Mouse (Mus musculus) layer of hippocampus, postnatal 14 days (tissue): ENCODE data around the gene Bco2. TPM values are rescaled to one million over a fixed set of nuclear protein-coding genes. Genes with fewer than 3 reads are reported as not detected.

Source experiments
- DNase-seq, 2 experiments: peaks; one replicate each; pipeline ENCODE4 v3.0.0; 2021 to 2022; ENCODE audit warnings: low spot score in 2 of 2, mixed read lengths in 1 of 2
- total RNA-seq, 2 experiments: library from RNA; stranded (reverse); gene quantifications; 2 replicates each; pipeline ENCODE4 v1.2.3; 2021

Bco2 gene
- total RNA-seq, 2 experiments from 2014 or later = 3.2 to 3.3 TPM

GRCm38 (mm10) chr9:50520748-50521147 lies 34.2 kb downstream of the Bco2 start:
- DNase-seq = no peak

GRCm38 (mm10) chr9:50518781-50519180 lies 36.2 kb downstream of the Bco2 start:
- DNase-seq = no peak

GRCm38 (mm10) chr9:50515462-50515861 lies 39.5 kb downstream of the Bco2 start:
- DNase-seq = no peak

GRCm38 (mm10) chr9:50507570-50507969 lies 47.4 kb downstream of the Bco2 start:
- no peak for DNase-seq

- no peak for DNase-seq
These were observed 49.6 kb downstream of the Bco2 start for GRCm38 (mm10) chr9:50505405-50505804.

- no peak for DNase-seq
These were observed 52.0 kb downstream of the Bco2 start for GRCm38 (mm10) chr9:50502949-50503348.

- peak in 1 of 2 experiments; percentile 12 for DNase-seq
These were observed 53.9 kb downstream of the Bco2 start for GRCm38 (mm10) chr9:50500974-50501501.

GRCm38 (mm10) chr9:50500467-50500973 lies 54.5 kb downstream of the Bco2 start:
- no peak for DNase-seq

GRCm38 (mm10) chr9:50499781-50500180 lies 55.2 kb downstream of the Bco2 start:
- no peak for DNase-seq

GRCm38 (mm10) chr9:50498815-50499214 lies 56.2 kb downstream of the Bco2 start:
- DNase-seq = no peak

- no peak for DNase-seq
These were observed 57.4 kb downstream of the Bco2 start for GRCm38 (mm10) chr9:50497536-50497935.

- DNase-seq = no peak
These were observed 57.9 kb downstream of the Bco2 start for GRCm38 (mm10) chr9:50497076-50497475.

GRCm38 (mm10) chr9:50496546-50496945 lies 58.4 kb downstream of the Bco2 start:
- DNase-seq = no peak

GRCm38 (mm10) chr9:50496151-50496505 lies 58.9 kb downstream of the Bco2 start:
- no peak for DNase-seq

GRCm38 (mm10) chr9:50495405-50496150 lies 59.4 kb downstream of the Bco2 start:
- DNase-seq = no peak

- no peak for DNase-seq
These were observed 60.7 kb downstream of the Bco2 start, which contains the start of gene Plet1 for GRCm38 (mm10) chr9:50494311-50494710. Plet1 (plus strand) TSS chr9:50494525.

- no peak for DNase-seq
These were observed 61.2 kb downstream of the Bco2 start for GRCm38 (mm10) chr9:50493777-50494176.

- no peak for DNase-seq
These were observed 63.4 kb downstream of the Bco2 start for GRCm38 (mm10) chr9:50491531-50492045.

- no peak for DNase-seq
These were observed 64.1 kb downstream of the Bco2 start for GRCm38 (mm10) chr9:50490836-50491235.

GRCm38 (mm10) chr9:50485521-50485920 lies 69.5 kb downstream of the Bco2 start:
- DNase-seq = no peak
